Mouse (Mus musculus) small intestine, adult 2 months (tissue): ENCODE data around the gene Snd1. TPM values are rescaled to one million over a fixed set of nuclear protein-coding genes. Genes with fewer than 3 reads are reported as not detected.

ENCODE experiments used
- H3K27ac ChIP-seq: fragments of 200-500 bp; 2 replicates; pipeline ENCODE4 v1.5.1; 2012; ENCODE audit warnings: low read depth, low read length, control low read depth, inconsistent platforms; ENCODE audit not compliant: insufficient read depth
- H3K27me3 ChIP-seq: fragments of 200-500 bp; 2 replicates; pipeline ENCODE4 v1.6.1; 2012; ENCODE audit warnings: mild to moderate bottlenecking, moderate library complexity, low read length, inconsistent platforms; ENCODE audit not compliant: control insufficient read depth, insufficient read depth
- H3K36me3 ChIP-seq: fragments of 200-500 bp; 2 replicates; pipeline ENCODE4 v1.6.1; 2012; ENCODE audit warnings: mild to moderate bottlenecking, low read length, control low read depth, inconsistent platforms; ENCODE audit not compliant: control insufficient read depth, insufficient read depth
- H3K4me1 ChIP-seq: fragments of 200-500 bp; 2 replicates; pipeline ENCODE4 v1.6.1; 2012; ENCODE audit warnings: low read length, inconsistent platforms, mixed read lengths; ENCODE audit not compliant: control insufficient read depth, insufficient read depth, insufficient read length
- H3K4me3 ChIP-seq: fragments of 200-500 bp; 2 replicates; pipeline ENCODE4 v1.5.1; 2012; ENCODE audit warnings: low read depth, mild to moderate bottlenecking, control low read depth, inconsistent platforms, low read length, moderate library complexity
- CTCF ChIP-seq: fragments of 200-500 bp; IDR thresholded peaks from 2 replicates; pipeline ENCODE4 v1.5.1; 2012; ENCODE audit warnings: low read depth, mild to moderate bottlenecking, control low read depth, inconsistent platforms, low read length, moderate library complexity, mixed read lengths; ENCODE audit not compliant: insufficient replicate concordance, insufficient read length; ENCODE audit errors: extremely low read depth
- POLR2A ChIP-seq: fragments of 200-500 bp; IDR thresholded peaks from 2 replicates; pipeline ENCODE4 v1.6.1; 2012; ENCODE audit warnings: low read depth, mild to moderate bottlenecking, control low read depth, inconsistent platforms, low read length, moderate library complexity
- WGBS: fragments of 180-500 bp; shearing (Covaris S2); methylation state at CpG from one replicate; pipeline ENCODE4 v1.1.7; 2018; 5-methylcytosine and 5-hydroxymethylcytosine counted together
- polyA plus RNA-seq: library from polyadenylated mRNA; depleted of rRNA; stranded (reverse); fragments of >200 nt; gene quantifications from 2 replicates; pipeline ENCODE4 v1.2.3, GENCODE M21; 2012

Snd1 gene
- polyA plus RNA-seq, 1 experiment = 77.7 TPM

DNA sequence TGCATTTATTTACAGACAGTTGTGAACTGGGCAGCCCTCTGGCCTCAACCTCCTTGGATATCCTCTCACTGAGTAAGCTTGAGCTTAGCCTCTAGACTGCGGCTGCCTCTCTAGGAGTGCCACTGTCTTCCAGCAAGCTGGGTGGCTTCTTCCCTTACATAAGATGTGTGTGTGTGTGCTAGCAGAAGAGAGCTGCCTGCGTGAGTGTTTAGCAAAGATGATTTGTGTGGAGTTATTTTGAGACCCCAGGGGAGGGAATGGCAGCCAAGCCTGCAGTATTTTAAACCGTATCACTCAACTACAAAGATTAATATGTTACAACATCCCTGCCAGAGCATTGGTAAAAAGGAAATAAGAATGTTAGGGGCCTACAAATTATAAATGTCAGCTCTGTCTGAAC lies 306.8 kb downstream of the Snd1 start:
- Histone ChIP-seq H3K4me3 (no peak overlapping the region), H3K36me3 (peaks cover 10% of the 10 kb centered on the region), H3K27me3 (no peaks in the 10 kb centered on the region), H3K4me1 (no peaks in the 10 kb centered on the region), H3K27ac (no peak overlapping the region)
- 80% methylated on average over 3 of the region's 3 CpGs for WGBS
- no peak for TF ChIP-seq POLR2A
- no peak for TF ChIP-seq CTCF

GRCm38 (mm10) chr6:28783082-28783647 lies 308.2 kb downstream of the Snd1 start:
- H3K27ac ChIP-seq = no peak overlapping the region
- no peaks in the 10 kb centered on the region for H3K27me3 ChIP-seq
- H3K4me1 ChIP-seq = no peaks in the 10 kb centered on the region
- WGBS = 94% methylated on average over 4 of the region's 4 CpGs
- peaks cover 9% of the 10 kb centered on the region for H3K36me3 ChIP-seq
- TF ChIP-seq POLR2A = no peak
- no peak for TF ChIP-seq CTCF
- no peak overlapping the region for H3K4me3 ChIP-seq

GRCm38 (mm10) chr6:28783953-28784352 lies 309.0 kb downstream of the Snd1 start:
- WGBS = 94% methylated on average over 5 of the region's 5 CpGs
- Histone ChIP-seq H3K4me1 (no peaks in the 10 kb centered on the region), H3K4me3 (no peak overlapping the region), H3K36me3 (peaks cover 9% of the 10 kb centered on the region), H3K27ac (no peak overlapping the region), H3K27me3 (no peaks in the 10 kb centered on the region)
- TF ChIP-seq CTCF (no peak), POLR2A (no peak)

GRCm38 (mm10) chr6:28785770-28786169 lies 310.8 kb downstream of the Snd1 start:
- TF ChIP-seq CTCF = no peak
- TF ChIP-seq POLR2A = no peak
- 84% methylated on average over 8 of the region's 8 CpGs for WGBS
- no peaks in the 10 kb centered on the region for H3K27me3 ChIP-seq
- peaks cover 9% of the 10 kb centered on the region for H3K36me3 ChIP-seq
- H3K4me3 ChIP-seq = no peak overlapping the region
- no peaks in the 10 kb centered on the region for H3K4me1 ChIP-seq
- no peak overlapping the region for H3K27ac ChIP-seq

- no peaks in the 10 kb centered on the region for H3K4me1 ChIP-seq
- 82% methylated on average over 6 of the region's 6 CpGs for WGBS
- peaks cover 5% of the 10 kb centered on the region; the same call in 1 of the 2 replicates for H3K36me3 ChIP-seq
- TF ChIP-seq CTCF (no peak), POLR2A (no peak)
- no peak overlapping the region for H3K27ac ChIP-seq
- no peaks in the 10 kb centered on the region for H3K27me3 ChIP-seq
- no peak overlapping the region for H3K4me3 ChIP-seq
Observed at GRCm38 (mm10) chr6:28787133-28787532, 312.2 kb downstream of the Snd1 start.

DNA sequence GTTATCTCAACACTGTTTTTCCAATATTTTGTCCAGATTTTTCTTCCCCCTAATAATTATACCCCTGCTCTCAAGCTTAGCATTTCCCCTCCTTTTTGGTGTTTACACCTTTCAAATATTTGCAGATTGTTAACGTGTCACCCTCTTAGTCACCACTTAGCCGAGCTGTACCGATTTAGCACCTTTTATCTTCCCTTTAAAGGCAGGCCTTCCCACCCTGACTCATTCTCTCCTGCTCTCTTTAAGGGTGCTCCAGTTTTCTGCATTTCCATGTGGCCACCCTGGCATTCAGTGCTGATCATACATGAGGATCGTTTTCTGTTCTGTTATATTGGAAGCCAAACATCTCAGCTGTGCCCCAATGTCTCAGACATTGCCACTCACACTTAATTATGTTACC lies 314.7 kb downstream of the Snd1 start:
- H3K27ac ChIP-seq = no peak overlapping the region
- peaks cover 3% of the 10 kb centered on the region; the same call in 1 of the 2 replicates for H3K36me3 ChIP-seq
- H3K4me3 ChIP-seq = no peak overlapping the region
- WGBS = 51% methylated on average over 4 of the region's 4 CpGs
- TF ChIP-seq POLR2A = no peak
- TF ChIP-seq CTCF = no peak
- H3K4me1 ChIP-seq = no peaks in the 10 kb centered on the region
- H3K27me3 ChIP-seq = no peaks in the 10 kb centered on the region

GRCm38 (mm10) chr6:28791183-28791582 lies 316.2 kb downstream of the Snd1 start:
- H3K4me1 ChIP-seq = no peaks in the 10 kb centered on the region
- no peak overlapping the region for H3K4me3 ChIP-seq
- H3K27me3 ChIP-seq = no peaks in the 10 kb centered on the region
- peaks cover 7% of the 10 kb centered on the region for H3K36me3 ChIP-seq
- WGBS = 85% methylated on average over 3 of the region's 3 CpGs
- TF ChIP-seq POLR2A (no peak), CTCF (no peak)
- H3K27ac ChIP-seq = no peak overlapping the region

GRCm38 (mm10) chr6:28791809-28792208 lies 316.9 kb downstream of the Snd1 start:
- H3K27me3 ChIP-seq = no peaks in the 10 kb centered on the region
- H3K4me3 ChIP-seq = no peak overlapping the region
- WGBS = 89% methylated on average over 3 of the region's 3 CpGs
- no peaks in the 10 kb centered on the region for H3K4me1 ChIP-seq
- TF ChIP-seq CTCF (no peak), POLR2A (no peak)
- no peak overlapping the region for H3K27ac ChIP-seq
- H3K36me3 ChIP-seq = peaks cover 14% of the 10 kb centered on the region
